Mouse (Mus musculus): ENCODE measurements around the gene Cnih1. TPM values are rescaled to one million over a fixed set of nuclear protein-coding genes. Genes with fewer than 3 reads are reported as not detected.
"Not testable (repeated sequence)": the region's sequence is repeated elsewhere in the genome, so short reads cannot be mapped to it uniquely, and the experiment has no call there.

Gene Cnih1
- 26.8 to 48.0 TPM (median 29.9 TPM) in 3 replicates for total RNA-seq (2017)

GRCm38 (mm10) chr14:46787787-46788504 lies at the start of gene Cnih1:
Cnih1 (minus strand) TSS chr14:46788411.
- ATAC-seq (replicated peaks; ENCODE audit: insufficient number of reproducible peaks, low FRiP score, low TSS enrichment, poor library complexity, severe bottlenecking): peak; percentile 92

- no peak for ATAC-seq (replicated peaks; ENCODE audit: insufficient number of reproducible peaks, low FRiP score, low TSS enrichment, poor library complexity, severe bottlenecking)
Measured at GRCm38 (mm10) chr14:46832354-46833272, 44.4 kb upstream of the Cnih1 start.

- peak; percentile 100 for ATAC-seq (replicated peaks; ENCODE audit: insufficient number of reproducible peaks, low FRiP score, low TSS enrichment, poor library complexity, severe bottlenecking)
Measured at GRCm38 (mm10) chr14:46831837-46832333, 43.7 kb upstream of the Cnih1 start, which contains the start of gene Cgrrf1. Cgrrf1 (plus strand) TSS chr14:46832125.

GRCm38 (mm10) chr14:46831295-46831694 lies 43.1 kb upstream of the Cnih1 start:
- no peak for ATAC-seq (replicated peaks; ENCODE audit: insufficient number of reproducible peaks, low FRiP score, low TSS enrichment, poor library complexity, severe bottlenecking)

- no peak for ATAC-seq (replicated peaks; ENCODE audit: insufficient number of reproducible peaks, low FRiP score, low TSS enrichment, poor library complexity, severe bottlenecking)
Measured at GRCm38 (mm10) chr14:46827430-46827829, 39.2 kb upstream of the Cnih1 start.

- no peak for ATAC-seq (replicated peaks; ENCODE audit: insufficient number of reproducible peaks, low FRiP score, low TSS enrichment, poor library complexity, severe bottlenecking)
Measured at GRCm38 (mm10) chr14:46823996-46824395, 35.8 kb upstream of the Cnih1 start.

- peak; percentile 94 for ATAC-seq (replicated peaks; ENCODE audit: insufficient number of reproducible peaks, low FRiP score, low TSS enrichment, poor library complexity, severe bottlenecking)
Measured at GRCm38 (mm10) chr14:46821873-46822716, 33.9 kb upstream of the Cnih1 start, which contains the start of gene Gmfb. Gmfb (minus strand) TSS chr14:46822242.

- peak; percentile 19 for ATAC-seq (replicated peaks; ENCODE audit: insufficient number of reproducible peaks, low FRiP score, low TSS enrichment, poor library complexity, severe bottlenecking)
Measured at GRCm38 (mm10) chr14:46821271-46821872, 33.2 kb upstream of the Cnih1 start.

- not testable (repeated sequence) for ATAC-seq (replicated peaks; ENCODE audit: insufficient number of reproducible peaks, low FRiP score, low TSS enrichment, poor library complexity, severe bottlenecking)
Measured at GRCm38 (mm10) chr14:46819961-46820360, 31.8 kb upstream of the Cnih1 start.

- no peak for ATAC-seq (replicated peaks; ENCODE audit: insufficient number of reproducible peaks, low FRiP score, low TSS enrichment, poor library complexity, severe bottlenecking)
Measured at GRCm38 (mm10) chr14:46818743-46819142, 30.5 kb upstream of the Cnih1 start.

GRCm38 (mm10) chr14:46816916-46817622 lies 28.9 kb upstream of the Cnih1 start:
- ATAC-seq (replicated peaks; ENCODE audit: insufficient number of reproducible peaks, low FRiP score, low TSS enrichment, poor library complexity, severe bottlenecking): no peak

GRCm38 (mm10) chr14:46815640-46816039 lies 27.4 kb upstream of the Cnih1 start:
- no peak for ATAC-seq (replicated peaks; ENCODE audit: insufficient number of reproducible peaks, low FRiP score, low TSS enrichment, poor library complexity, severe bottlenecking)

- peak; percentile 67 for ATAC-seq (replicated peaks; ENCODE audit: insufficient number of reproducible peaks, low FRiP score, low TSS enrichment, poor library complexity, severe bottlenecking)
Measured at GRCm38 (mm10) chr14:46807927-46808326, 19.7 kb upstream of the Cnih1 start.

GRCm38 (mm10) chr14:46806186-46806585 lies 18.0 kb upstream of the Cnih1 start:
- no peak for ATAC-seq (replicated peaks; ENCODE audit: insufficient number of reproducible peaks, low FRiP score, low TSS enrichment, poor library complexity, severe bottlenecking)

GRCm38 (mm10) chr14:46803791-46804190 lies 15.6 kb upstream of the Cnih1 start:
- ATAC-seq (replicated peaks; ENCODE audit: insufficient number of reproducible peaks, low FRiP score, low TSS enrichment, poor library complexity, severe bottlenecking): no peak

- no peak for ATAC-seq (replicated peaks; ENCODE audit: insufficient number of reproducible peaks, low FRiP score, low TSS enrichment, poor library complexity, severe bottlenecking)
Measured at GRCm38 (mm10) chr14:46803259-46803658, 15.0 kb upstream of the Cnih1 start.

GRCm38 (mm10) chr14:46800684-46801345 lies 12.6 kb upstream of the Cnih1 start:
- ATAC-seq (replicated peaks; ENCODE audit: insufficient number of reproducible peaks, low FRiP score, low TSS enrichment, poor library complexity, severe bottlenecking): no peak
